Mouse (Mus musculus) forelimb bud, embryonic 11.5 days (tissue): ENCODE data around the gene Smok3c.
"Not testable (repeated sequence)": the region's sequence is repeated elsewhere in the genome, so short reads cannot be mapped to it uniquely, and the experiment has no call there.

ENCODE experiments used
- DNase-seq: peaks from one replicate; pipeline ENCODE4 v3.0.0-alpha.2; 2012; ENCODE audit warnings: low read depth, low spot score

Gene Smok3c

GRCm38 (mm10) chr5:138104976-138105375, 52.0 kb downstream of the Smok3c start:
- DNase-seq, result no peak

GRCm38 (mm10) chr5:138107130-138107529, 54.1 kb downstream of the Smok3c start:
- no peak for DNase-seq

GRCm38 (mm10) chr5:138109847-138110396, 56.9 kb downstream of the Smok3c start:
- not testable (repeated sequence) for DNase-seq
